Mouse (Mus musculus) forebrain, embryonic 15.5 days (tissue): ENCODE results near the gene Fgf22. TPM values are rescaled to one million over a fixed set of nuclear protein-coding genes. Genes with fewer than 3 reads are reported as not detected.
A peak's percentile ranks its signal among the peaks of the same experiment; 100 is the strongest.

Experiments used
- ATAC-seq: fragments of 200-750 bp; cut with Nextera tagmentation; replicated peaks from 2 replicates; pipeline ENCODE4 v1.8.0; 2017; ENCODE audit warnings: mild to moderate bottlenecking, moderate TSS enrichment, moderate library complexity
- H3K27ac ChIP-seq: fragments of 300-500 bp; sonication (generic); replicated peaks from 2 replicates; pipeline ENCODE4 v1.5.1; 2015; ENCODE audit warnings: mild to moderate bottlenecking, inconsistent platforms
- H3K27me3 ChIP-seq: fragments of 300-500 bp; sonication (generic); 2 replicates; pipeline ENCODE4 v1.6.1; 2015; ENCODE audit warnings: inconsistent platforms
- H3K36me3 ChIP-seq: fragments of 300-500 bp; sonication (generic); 2 replicates; pipeline ENCODE4 v1.6.1; 2015; ENCODE audit warnings: mild to moderate bottlenecking, inconsistent platforms
- H3K4me1 ChIP-seq: fragments of 300-500 bp; sonication (generic); 2 replicates; pipeline ENCODE4 v1.6.1; 2015; ENCODE audit warnings: inconsistent platforms
- H3K4me2 ChIP-seq: fragments of 300-500 bp; sonication (generic); replicated peaks from 2 replicates; pipeline ENCODE4 v1.6.1; 2015; ENCODE audit warnings: mild to moderate bottlenecking, inconsistent platforms
- H3K4me3 ChIP-seq: fragments of 300-500 bp; sonication (generic); 2 replicates; pipeline ENCODE4 v1.5.1; 2015; ENCODE audit warnings: mild to moderate bottlenecking, inconsistent platforms
- H3K9ac ChIP-seq: fragments of 300-500 bp; sonication (generic); replicated peaks from 2 replicates; pipeline ENCODE4 v1.6.1; 2015; ENCODE audit warnings: mild to moderate bottlenecking, inconsistent platforms
- H3K9me3 ChIP-seq: fragments of 300-500 bp; sonication (generic); 2 replicates; pipeline ENCODE4 v1.6.1; 2016; ENCODE audit warnings: inconsistent platforms
- WGBS: fragments of 180-500 bp; shearing (Covaris S2); methylation state at CpG from one replicate; pipeline ENCODE4 v1.1.7; 2015; ENCODE audit warnings: mixed read lengths; 5-methylcytosine and 5-hydroxymethylcytosine counted together
- polyA plus RNA-seq: library from polyadenylated mRNA; unstranded; fragments of >200 nt; fragmentation: Nextera tagmentation; extraction: Ambion mirVana; gene quantifications from 2 replicates; pipeline ENCODE4 v1.2.1, GENCODE M21; 2015

Fgf22 gene
- polyA plus RNA-seq, 1 experiment from 2014 or later, result 0.69 TPM

DNA sequence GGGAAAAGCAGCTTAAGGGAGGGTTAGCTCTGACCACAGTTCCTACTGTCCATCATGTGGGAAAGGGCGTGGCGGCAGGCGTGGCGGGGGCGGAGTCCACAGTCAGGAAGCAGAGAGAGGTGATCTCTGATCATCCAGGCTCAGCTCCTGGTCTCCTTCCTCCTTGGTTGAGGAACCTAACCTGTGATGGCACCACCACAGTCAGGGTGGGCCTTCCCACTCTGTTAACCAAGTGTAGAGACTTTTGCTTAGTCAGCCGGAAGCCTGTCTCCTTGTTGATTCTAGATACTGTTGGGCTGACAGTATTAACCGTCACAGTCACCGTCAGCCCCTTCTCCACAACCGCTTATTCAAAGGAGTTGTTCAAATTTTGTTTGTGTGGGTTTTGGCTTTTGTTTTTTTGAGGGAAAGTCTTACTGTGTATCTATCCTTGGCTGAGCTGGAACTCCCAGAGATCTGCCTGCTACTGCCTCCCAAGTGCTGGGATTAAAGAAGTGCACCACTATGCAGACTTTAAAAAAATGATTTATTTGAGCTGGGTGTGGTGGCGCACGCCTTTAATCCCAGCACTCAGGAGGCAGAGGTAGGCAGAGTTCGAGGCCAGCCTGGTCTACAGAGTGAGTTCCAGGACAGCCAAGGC is 43.5 kb downstream of the Fgf22 start:
- no peak overlapping the region for H3K4me2 ChIP-seq
- ATAC-seq, result no peak
- H3K9me3 ChIP-seq, result no peaks in the 10 kb centered on the region
- H3K4me3 ChIP-seq, result no peak overlapping the region
- H3K36me3 ChIP-seq, result no peaks in the 10 kb centered on the region
- no peak overlapping the region for H3K27ac ChIP-seq
- no peaks in the 10 kb centered on the region for H3K27me3 ChIP-seq
- 88% methylated on average over 12 of the region's 12 CpGs for WGBS
- peaks cover 71% of the 10 kb centered on the region for H3K4me1 ChIP-seq
- no peak overlapping the region for H3K9ac ChIP-seq

DNA sequence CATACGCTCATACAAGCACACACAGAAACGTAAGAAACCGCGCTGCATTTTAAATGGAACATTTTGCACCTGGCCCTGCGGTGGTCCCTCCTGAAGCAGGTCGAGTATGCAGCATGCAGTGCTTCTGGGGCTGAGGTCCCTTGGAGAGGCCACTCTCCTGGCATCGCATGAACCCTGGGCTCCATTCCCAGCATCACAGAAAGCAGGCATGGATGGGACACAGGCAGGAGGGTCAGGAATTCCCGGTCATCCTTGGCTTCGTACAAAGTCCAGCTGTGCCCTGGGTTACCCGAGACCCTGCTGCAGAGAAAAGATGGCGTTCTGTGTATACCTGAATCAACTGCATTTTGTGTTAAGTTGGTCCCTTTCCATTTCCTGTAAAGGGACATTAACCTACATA is 45.6 kb downstream of the Fgf22 start:
- Histone ChIP-seq H3K4me2 (no peak overlapping the region), H3K4me3 (no peak overlapping the region), H3K36me3 (no peaks in the 10 kb centered on the region), H3K9ac (no peak overlapping the region), H3K9me3 (no peaks in the 10 kb centered on the region), H3K4me1 (peaks cover 80% of the 10 kb centered on the region), H3K27me3 (no peaks in the 10 kb centered on the region), H3K27ac (no peak overlapping the region)
- ATAC-seq, result no peak
- WGBS, result 80% methylated on average over 11 of the region's 11 CpGs

DNA sequence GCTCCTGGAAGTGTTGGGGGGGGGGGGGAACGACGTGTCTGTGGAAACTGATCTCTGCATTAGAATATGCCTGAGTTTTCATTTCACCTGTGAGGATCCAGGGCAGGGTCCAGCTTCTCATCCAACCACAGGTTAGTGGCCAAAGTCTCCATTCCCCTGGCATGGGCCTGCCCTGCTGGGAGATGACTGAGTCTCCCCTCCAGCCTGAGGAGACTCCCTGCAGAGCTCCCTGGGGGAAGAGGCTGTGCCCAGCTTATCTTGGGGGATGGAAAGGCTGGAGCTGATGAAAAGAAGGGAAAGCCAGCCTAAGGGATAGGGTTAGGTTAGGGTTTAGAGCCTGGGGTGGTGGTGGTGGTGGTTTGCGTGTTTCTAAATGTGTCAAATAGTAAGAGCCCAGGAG is 47.0 kb downstream of the Fgf22 start:
- Histone ChIP-seq H3K36me3 (peaks cover 3% of the 10 kb centered on the region; the same call in 1 of the 2 replicates), H3K4me1 (peaks cover 75% of the 10 kb centered on the region), H3K9me3 (no peaks in the 10 kb centered on the region), H3K4me3 (no peak overlapping the region), H3K27ac (peak overlapping the region; percentile 87), H3K4me2 (0 out of 2 replicates have a peak overlapping the region, but pooled peaks have one; percentile 11), H3K27me3 (no peaks in the 10 kb centered on the region), H3K9ac (no peak overlapping the region)
- WGBS, result 24% methylated on average over 3 of the region's 3 CpGs
- ATAC-seq, result no peak

DNA sequence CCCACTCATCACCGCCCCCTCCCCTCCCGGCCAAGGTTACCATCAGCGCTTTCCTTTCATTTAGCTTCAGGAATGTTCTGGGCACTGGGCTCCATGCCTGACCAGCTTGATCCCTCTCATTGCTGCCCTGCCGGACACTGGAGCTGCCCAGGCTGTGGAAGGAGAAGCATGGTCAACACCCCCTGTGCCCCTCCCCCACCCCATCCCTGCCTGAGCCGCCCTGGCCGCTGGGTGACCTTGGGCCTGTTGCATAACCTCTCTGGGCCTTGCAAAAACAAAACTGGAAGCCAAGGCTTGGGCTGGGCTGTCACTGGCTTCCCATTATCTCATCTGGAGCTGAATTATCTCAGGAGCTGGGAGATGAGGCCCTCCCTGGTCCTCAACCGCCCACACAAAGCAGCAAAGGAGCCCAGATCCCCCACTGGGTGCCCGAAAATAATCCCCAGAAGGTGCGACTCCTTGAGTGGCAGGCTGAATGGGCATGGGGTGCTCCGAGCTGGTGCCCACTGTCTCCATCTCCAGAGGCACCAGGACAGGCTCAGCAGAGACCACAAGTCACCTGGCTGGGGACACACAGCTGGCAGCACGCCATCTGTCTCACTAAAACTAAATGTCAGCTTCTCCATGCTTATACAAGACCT is 47.6 kb downstream of the Fgf22 start:
- 23% methylated on average over 11 of the region's 11 CpGs for WGBS
- H3K4me3 ChIP-seq, result no peak overlapping the region
- no peaks in the 10 kb centered on the region for H3K9me3 ChIP-seq
- no peak overlapping the region; the same call in 1 of the 2 replicates for H3K9ac ChIP-seq
- H3K4me2 ChIP-seq, result peak overlapping the region; percentile 11; the same call in 1 of the 2 replicates
- H3K4me1 ChIP-seq, result peaks cover 69% of the 10 kb centered on the region
- H3K27ac ChIP-seq, result peak overlapping the region; percentile 87
- no peaks in the 10 kb centered on the region for H3K27me3 ChIP-seq
- no peak for ATAC-seq
- peaks cover 9% of the 10 kb centered on the region; the same call in 1 of the 2 replicates for H3K36me3 ChIP-seq

DNA sequence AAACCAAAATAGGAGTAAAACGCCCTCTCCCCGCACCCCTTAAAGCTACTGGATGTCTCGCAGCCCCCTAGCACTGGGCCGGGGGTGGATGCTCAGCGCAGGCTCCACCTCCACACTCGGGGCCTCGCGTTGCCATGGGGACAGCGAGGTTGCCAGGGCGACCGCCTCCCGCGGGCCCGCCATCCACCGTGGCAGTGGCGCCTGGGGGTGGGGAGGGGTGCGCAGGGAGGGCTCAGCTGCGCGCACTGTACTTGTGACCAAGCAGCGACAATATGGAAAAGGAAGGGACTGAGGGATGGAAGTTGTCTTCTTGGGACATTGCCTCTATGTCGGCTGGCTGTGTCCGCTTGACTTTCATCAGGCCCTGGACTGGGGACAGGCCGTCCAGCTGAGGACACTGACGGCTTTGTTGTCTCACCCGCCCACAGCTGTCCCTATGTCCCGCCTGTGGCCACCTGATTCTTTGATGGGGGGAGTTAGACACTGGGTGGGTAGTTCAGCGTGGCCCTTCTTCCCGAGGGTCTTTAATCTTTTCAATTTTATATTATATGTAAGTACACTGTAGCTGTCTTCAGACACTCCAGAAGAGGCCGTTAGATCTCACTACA is 48.9 kb downstream of the Fgf22 start:
- ATAC-seq, result peak; percentile 97
- whole genome bisulfite sequencing, result 2% methylated on average over 29 of the region's 29 CpGs
- peaks cover 60% of the 10 kb centered on the region for H3K4me1 ChIP-seq

GRCm38 (mm10) chr10:79805636-79806035 is 50.8 kb downstream of the Fgf22 start:
- Histone ChIP-seq H3K4me3 (no peak overlapping the region), H3K36me3 (peaks cover 38% of the 10 kb centered on the region), H3K4me2 (no peak overlapping the region), H3K27ac (0 out of 2 replicates have a peak overlapping the region, but pooled peaks have one; percentile 4), H3K9ac (no peak overlapping the region), H3K4me1 (peaks cover 55% of the 10 kb centered on the region), H3K27me3 (no peaks in the 10 kb centered on the region), H3K9me3 (no peaks in the 10 kb centered on the region)
- WGBS, result 81% methylated on average over 11 of the region's 11 CpGs
- ATAC-seq, result no peak

More for the DNA sequence above, 48.9 kb downstream of the Fgf22 start:
- peak overlapping the region; percentile 49 for H3K4me2 ChIP-seq
- H3K36me3 ChIP-seq, result peaks cover 22% of the 10 kb centered on the region
- no peaks in the 10 kb centered on the region for H3K9me3 ChIP-seq
- no peaks in the 10 kb centered on the region for H3K27me3 ChIP-seq
- H3K27ac ChIP-seq, result peak overlapping the region; percentile 87
- peak overlapping the region; percentile 27 for H3K4me3 ChIP-seq
- H3K9ac ChIP-seq, result peak overlapping the region; percentile 17

GRCm38 (mm10) chr10:79806331-79806730 is 51.5 kb downstream of the Fgf22 start:
- Histone ChIP-seq H3K27me3 (no peaks in the 10 kb centered on the region), H3K27ac (0 out of 2 replicates have a peak overlapping the region, but pooled peaks have one; percentile 4), H3K4me2 (no peak overlapping the region), H3K4me3 (no peak overlapping the region), H3K36me3 (peaks cover 45% of the 10 kb centered on the region), H3K9ac (no peak overlapping the region), H3K9me3 (no peaks in the 10 kb centered on the region), H3K4me1 (peaks cover 49% of the 10 kb centered on the region)
- 92% methylated on average over 9 of the region's 9 CpGs for WGBS
- no peak for ATAC-seq

- H3K4me1 ChIP-seq, result peaks cover 43% of the 10 kb centered on the region
- WGBS, result 88% methylated on average over 10 of the region's 10 CpGs
- no peak overlapping the region for H3K27ac ChIP-seq
Measured at GRCm38 (mm10) chr10:79806972-79807371, 52.1 kb downstream of the Fgf22 start.

DNA sequence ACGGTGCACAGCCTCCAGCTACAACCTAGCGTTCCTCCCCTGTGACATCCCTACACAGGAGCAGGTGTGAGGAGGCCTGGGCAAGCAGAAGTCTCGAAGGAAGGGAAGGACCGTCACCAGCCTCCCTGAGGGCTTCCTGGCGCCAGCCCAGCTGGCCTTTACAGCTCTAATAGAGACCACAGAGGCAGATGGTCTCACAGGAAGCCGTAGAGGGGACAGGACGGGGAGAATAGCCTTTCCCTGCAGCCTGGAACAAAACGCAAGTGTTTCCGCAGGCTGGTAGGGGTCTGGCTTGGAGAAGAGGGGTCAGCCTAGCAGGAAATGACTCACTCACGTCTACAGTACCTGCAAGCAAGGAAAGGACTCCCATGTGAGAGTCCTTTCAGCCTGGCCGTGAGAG is 53.0 kb downstream of the Fgf22 start:
- H3K27me3 ChIP-seq, result no peaks in the 10 kb centered on the region
- H3K4me3 ChIP-seq, result no peak overlapping the region
- 66% methylated on average over 11 of the region's 11 CpGs for WGBS
- H3K9me3 ChIP-seq, result no peaks in the 10 kb centered on the region
- H3K9ac ChIP-seq, result no peak overlapping the region
- ATAC-seq, result no peak
- no peak overlapping the region; the same call in 1 of the 2 replicates for H3K27ac ChIP-seq
- peaks cover 34% of the 10 kb centered on the region for H3K4me1 ChIP-seq
- H3K36me3 ChIP-seq, result peaks cover 53% of the 10 kb centered on the region
- H3K4me2 ChIP-seq, result no peak overlapping the region

More at GRCm38 (mm10) chr10:79806972-79807371, 52.1 kb downstream of the Fgf22 start:
- peaks cover 49% of the 10 kb centered on the region for H3K36me3 ChIP-seq
- no peak for ATAC-seq
- H3K4me3 ChIP-seq, result no peak overlapping the region
- H3K27me3 ChIP-seq, result no peaks in the 10 kb centered on the region
- no peak overlapping the region for H3K4me2 ChIP-seq
- H3K9me3 ChIP-seq, result no peaks in the 10 kb centered on the region
- H3K9ac ChIP-seq, result no peak overlapping the region

Other genes starting within 250 kb of the Fgf22 start
- 8.8 and 10.7 TPM in 2 replicates for gene Plpp2, start 221.3 kb upstream of the Fgf22 start, polyA plus RNA-seq
- gene Mier2, start 199.9 kb upstream of the Fgf22 start, polyA plus RNA-seq, result 60.1 and 61.7 TPM in 2 replicates
- gene Theg, start 167.7 kb upstream of the Fgf22 start, polyA plus RNA-seq, result not detected in 2 replicates
- gene C2cd4c, start 141.1 kb upstream of the Fgf22 start, polyA plus RNA-seq, result 0.22 and 0.27 TPM in 2 replicates
- gene Shc2, start 117.2 kb upstream of the Fgf22 start, polyA plus RNA-seq, result 15.1 and 15.3 TPM in 2 replicates
- 0.32 TPM in 1 of 2 replicates, not detected in the other for gene Odf3l2, start 109.3 kb upstream of the Fgf22 start, polyA plus RNA-seq
- gene Madcam1, start 90.5 kb upstream of the Fgf22 start, polyA plus RNA-seq, result 0.95 and 1.3 TPM in 2 replicates
- gene Tpgs1, start 85.7 kb upstream of the Fgf22 start, polyA plus RNA-seq, result 80.0 and 83.6 TPM in 2 replicates
- 75.7 and 81.2 TPM in 2 replicates for gene Cdc34, start 72.9 kb upstream of the Fgf22 start, polyA plus RNA-seq
- 2.0 and 2.3 TPM in 2 replicates for gene Gzmm, start 66.1 kb upstream of the Fgf22 start, polyA plus RNA-seq
- 689 and 728 TPM in 2 replicates for gene Bsg, start 50.6 kb upstream of the Fgf22 start, polyA plus RNA-seq
- gene Hcn2, start 38.4 kb upstream of the Fgf22 start, polyA plus RNA-seq, result 0.64 and 0.69 TPM in 2 replicates
- gene Polrmt, start 8.5 kb upstream of the Fgf22 start, polyA plus RNA-seq, result 43.7 and 44.0 TPM in 2 replicates
- gene Rnf126, start 11.9 kb downstream of the Fgf22 start, polyA plus RNA-seq, result 94.9 and 108 TPM in 2 replicates
- gene Fstl3, start 22.2 kb downstream of the Fgf22 start, polyA plus RNA-seq, result 0.83 and 0.84 TPM in 2 replicates
- gene Prss57, start 35.9 kb downstream of the Fgf22 start, polyA plus RNA-seq, result 0.25 and 0.43 TPM in 2 replicates
- 317 and 325 TPM in 2 replicates for gene Palm, start 38.5 kb downstream of the Fgf22 start, polyA plus RNA-seq
- 0.66 and 0.68 TPM in 2 replicates for gene Misp, start 65.9 kb downstream of the Fgf22 start, polyA plus RNA-seq
- 108 and 120 TPM in 2 replicates for gene Ptbp1, start 99.4 kb downstream of the Fgf22 start, polyA plus RNA-seq
- gene Prtn3, start 119.4 kb downstream of the Fgf22 start, polyA plus RNA-seq, result 13.5 and 15.0 TPM in 2 replicates
- 405 and 410 TPM in 2 replicates for gene Plppr3, start 119.6 kb downstream of the Fgf22 start, polyA plus RNA-seq
- gene Elane, start 131.2 kb downstream of the Fgf22 start, polyA plus RNA-seq, result 0.19 TPM in 1 of 2 replicates, not detected in the other
- not detected in 2 replicates for gene Cfd, start 135.8 kb downstream of the Fgf22 start, polyA plus RNA-seq
- gene Med16, start 153.8 kb downstream of the Fgf22 start, polyA plus RNA-seq, result 53.2 and 56.6 TPM in 2 replicates
- 10.4 and 21.1 TPM in 2 replicates for gene Gm26602, start 155.8 kb downstream of the Fgf22 start, polyA plus RNA-seq
- 2.2 and 2.7 TPM in 2 replicates for gene Kiss1r, start 161.9 kb downstream of the Fgf22 start, polyA plus RNA-seq
- gene R3hdm4, start 166.1 kb downstream of the Fgf22 start, polyA plus RNA-seq, result 272 and 277 TPM in 2 replicates
- gene Arid3a, start 172.0 kb downstream of the Fgf22 start, polyA plus RNA-seq, result 2.7 and 3.1 TPM in 2 replicates
- gene Wdr18, start 205.1 kb downstream of the Fgf22 start, polyA plus RNA-seq, result 89.2 and 94.3 TPM in 2 replicates
- gene Grin3b, start 215.6 kb downstream of the Fgf22 start, polyA plus RNA-seq, result 0.50 and 0.63 TPM in 2 replicates
- gene Tmem259, start 229.3 kb downstream of the Fgf22 start, polyA plus RNA-seq, result 21.7 and 23.1 TPM in 2 replicates
- gene Cnn2, start 233.5 kb downstream of the Fgf22 start, polyA plus RNA-seq, result 26.7 and 29.1 TPM in 2 replicates
- 3.7 and 4.1 TPM in 2 replicates for gene Abca7, start 241.4 kb downstream of the Fgf22 start, polyA plus RNA-seq